In the genomic region with DNA sequence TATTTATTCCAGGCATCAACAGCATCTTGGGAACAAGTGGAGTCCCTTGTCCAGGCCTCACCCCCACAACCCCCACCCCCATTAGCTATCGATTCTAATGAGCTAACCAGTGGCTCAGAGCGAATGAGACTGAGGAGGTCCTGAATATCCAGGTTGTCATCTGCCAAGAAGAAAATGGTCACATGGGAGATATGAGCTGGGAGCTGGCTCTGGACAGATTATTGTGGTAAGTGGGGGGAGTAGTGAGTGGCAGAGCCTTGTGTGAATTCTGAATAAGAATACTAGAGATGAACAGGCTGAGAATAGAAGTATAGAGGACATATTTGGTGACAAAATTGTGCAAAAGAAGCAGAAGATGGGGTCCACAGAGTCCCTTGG, we compare ENCODE assay signal across 26 mouse cellular contexts.
A peak's percentile ranks its signal among the peaks of the same experiment; 100 is the strongest.
DNase-seq lines count a peak whose midpoint lies in the region; ATAC-seq lines count a peak whose summit lies in the region.
"Had no signal": no experiment of that assay in that cellular context is flagged by ENCODE, and none has a peak within 500 bp of the region (broad histone marks: within the 10 kb centered on the region; RNA-seq: fewer than 3 reads in every experiment).

No protein-coding gene starts in this region.

- ATAC-seq in forebrain, embryonic 11.5 days (replicated peaks; ENCODE audit: low FRiP score) = no peak
- no peak for ATAC-seq in forebrain, embryonic 13.5 days
- no peak for ATAC-seq in hindbrain, embryonic 15.5 days (ENCODE audit: low FRiP score, low read depth)
- ATAC-seq in hindbrain, embryonic 11.5 days (ENCODE audit: low FRiP score) = no peak
- ATAC-seq in neural tube, embryonic 13.5 days (ENCODE audit: low read depth) = no peak
- no peak; the same call in 1 of the 2 replicates for ATAC-seq in neural tube, embryonic 14.5 days (ENCODE audit: low read depth)
- ATAC-seq in inflammation-experienced regulatory T-cells, adult 6 months = no peak
- ATAC-seq: activated CD4-positive, CD25-positive, alpha-beta regulatory T cell, adult 4 months had no signal

- H3K9ac ChIP-seq in forebrain, embryonic 11.5 days (ENCODE audit: low read length) = no peak overlapping the region
- no peak overlapping the region for H3K9ac ChIP-seq in forebrain, embryonic 13.5 days
- H3K9ac ChIP-seq in hindbrain, embryonic 15.5 days = no peak overlapping the region
- H3K9ac ChIP-seq in hindbrain, embryonic 11.5 days (ENCODE audit: low read depth, low read length) = no peak overlapping the region
- no peak overlapping the region for H3K9ac ChIP-seq in neural tube, embryonic 13.5 days
- H3K9ac ChIP-seq in neural tube, embryonic 14.5 days (replicated peaks; ENCODE audit: low read depth, low read length) = no peak overlapping the region
- H3K9ac ChIP-seq: kidney, embryonic 15.5 days; limb, embryonic 15.5 days; liver, embryonic 15.5 days; lung, embryonic 15.5 days had no signal

- no peaks in the 10 kb centered on the region for H3K9me3 ChIP-seq in forebrain, embryonic 11.5 days (ENCODE audit: control insufficient read depth, low read length)
- no peaks in the 10 kb centered on the region for H3K9me3 ChIP-seq in forebrain, embryonic 13.5 days (replicated peaks)
- no peaks in the 10 kb centered on the region for H3K9me3 ChIP-seq in hindbrain, embryonic 15.5 days
- no peaks in the 10 kb centered on the region for H3K9me3 ChIP-seq in hindbrain, embryonic 11.5 days (ENCODE audit: control insufficient read depth, low read length)
- no peaks in the 10 kb centered on the region for H3K9me3 ChIP-seq in neural tube, embryonic 13.5 days
- H3K9me3 ChIP-seq in neural tube, embryonic 14.5 days (ENCODE audit: control insufficient read depth, low read length) = no peaks in the 10 kb centered on the region
- H3K9me3 ChIP-seq: kidney, embryonic 15.5 days; limb, embryonic 15.5 days; liver, embryonic 15.5 days; lung, embryonic 15.5 days had no signal

- DNase-seq in forebrain, embryonic 11.5 days (ENCODE audit: low spot score) = peak; percentile 6
- DNase-seq in hindbrain, embryonic 11.5 days (ENCODE audit: low spot score) = no peak
- no peak for DNase-seq in neural tube, embryonic 10.5 days (ENCODE audit: extremely low spot score, low spot score)
- DNase-seq: adrenal gland, adult 8-10 months; cerebellum, postnatal 36 days; embryo, embryonic 11 days; gastrocnemius, postnatal 10 days; kidney, adult 11 months; kidney, postnatal 36 days; left cerebral cortex, postnatal 4 days; lung, postnatal 36 days; right cerebral cortex, postnatal 25 days; spleen, adult 18-20 months; thymus, postnatal 14 days had no signal

- no peaks in the 10 kb centered on the region for H3K36me3 ChIP-seq in forebrain, embryonic 11.5 days (ENCODE audit: control insufficient read depth, insufficient read depth, low read length)
- no peaks in the 10 kb centered on the region for H3K36me3 ChIP-seq in forebrain, embryonic 13.5 days (ENCODE audit: poor library complexity, severe bottlenecking)
- H3K36me3 ChIP-seq in hindbrain, embryonic 15.5 days = no peaks in the 10 kb centered on the region
- no peaks in the 10 kb centered on the region for H3K36me3 ChIP-seq in hindbrain, embryonic 11.5 days (ENCODE audit: control insufficient read depth, insufficient read depth, low read length)
- H3K36me3 ChIP-seq in neural tube, embryonic 13.5 days = no peaks in the 10 kb centered on the region
- no peaks in the 10 kb centered on the region for H3K36me3 ChIP-seq in neural tube, embryonic 14.5 days (ENCODE audit: control insufficient read depth, insufficient read depth, low read length)
- H3K36me3 ChIP-seq: kidney, embryonic 15.5 days; limb, embryonic 15.5 days; liver, embryonic 15.5 days; lung, embryonic 15.5 days had no signal

- 0 out of 2 replicates have a peak, but pooled peaks cover 3% of the 10 kb centered on the region for H3K4me1 ChIP-seq in forebrain, embryonic 11.5 days (replicated peaks; ENCODE audit: control insufficient read depth, insufficient read depth, low read length)
- peaks cover 13% of the 10 kb centered on the region for H3K4me1 ChIP-seq in forebrain, embryonic 13.5 days
- H3K4me1 ChIP-seq in hindbrain, embryonic 15.5 days (replicated peaks) = peaks cover 12% of the 10 kb centered on the region
- no peaks in the 10 kb centered on the region for H3K4me1 ChIP-seq in hindbrain, embryonic 11.5 days (replicated peaks; ENCODE audit: control insufficient read depth, insufficient read depth, low read length)
- peaks cover 15% of the 10 kb centered on the region for H3K4me1 ChIP-seq in neural tube, embryonic 13.5 days (replicated peaks)
- H3K4me1 ChIP-seq in neural tube, embryonic 14.5 days (ENCODE audit: control insufficient read depth, insufficient read depth, low read length) = peaks cover 10% of the 10 kb centered on the region; the same call in 1 of the 2 replicates
- H3K4me1 ChIP-seq: kidney, embryonic 15.5 days; limb, embryonic 15.5 days; liver, embryonic 15.5 days; lung, embryonic 15.5 days had no signal

- no peak overlapping the region for H3K27ac ChIP-seq in forebrain, embryonic 11.5 days (ENCODE audit: low read depth, low read length)
- H3K27ac ChIP-seq in forebrain, embryonic 13.5 days = no peak overlapping the region
- peak overlapping the region; percentile 67; the same call in 1 of the 2 replicates for H3K27ac ChIP-seq in hindbrain, embryonic 15.5 days (replicated peaks)
- no peak overlapping the region for H3K27ac ChIP-seq in hindbrain, embryonic 11.5 days (ENCODE audit: low read depth, low read length)
- H3K27ac ChIP-seq in neural tube, embryonic 13.5 days (replicated peaks) = peak overlapping the region; percentile 67
- peak overlapping the region; percentile 57 for H3K27ac ChIP-seq in neural tube, embryonic 14.5 days (ENCODE audit: low read depth, low read length)
- H3K27ac ChIP-seq: kidney, embryonic 15.5 days; limb, embryonic 15.5 days; liver, embryonic 15.5 days; lung, embryonic 15.5 days had no signal

- no peak overlapping the region for H3K4me2 ChIP-seq in forebrain, embryonic 11.5 days (ENCODE audit: low read depth, low read length, severe bottlenecking)
- H3K4me2 ChIP-seq in forebrain, embryonic 13.5 days = no peak overlapping the region
- no peak overlapping the region for H3K4me2 ChIP-seq in hindbrain, embryonic 15.5 days
- H3K4me2 ChIP-seq in hindbrain, embryonic 11.5 days (replicated peaks; ENCODE audit: low read depth, low read length) = no peak overlapping the region
- H3K4me2 ChIP-seq in neural tube, embryonic 13.5 days = no peak overlapping the region
- no peak overlapping the region for H3K4me2 ChIP-seq in neural tube, embryonic 14.5 days (ENCODE audit: low read depth, low read length)
- H3K4me2 ChIP-seq: heart, embryonic 11.5 days; kidney, embryonic 15.5 days; limb, embryonic 15.5 days; liver, embryonic 15.5 days; lung, embryonic 15.5 days had no signal

- H3K27me3 ChIP-seq in forebrain, embryonic 11.5 days (ENCODE audit: control insufficient read depth, insufficient read depth, low read length) = no peaks in the 10 kb centered on the region
- no peaks in the 10 kb centered on the region for H3K27me3 ChIP-seq in forebrain, embryonic 13.5 days
- H3K27me3 ChIP-seq in hindbrain, embryonic 15.5 days = no peaks in the 10 kb centered on the region
- no peaks in the 10 kb centered on the region for H3K27me3 ChIP-seq in hindbrain, embryonic 11.5 days (ENCODE audit: control insufficient read depth, insufficient read depth, low read length)
- no peaks in the 10 kb centered on the region for H3K27me3 ChIP-seq in neural tube, embryonic 13.5 days
- no peaks in the 10 kb centered on the region for H3K27me3 ChIP-seq in neural tube, embryonic 14.5 days (ENCODE audit: control insufficient read depth, insufficient read depth, low read length)
- H3K27me3 ChIP-seq: kidney, embryonic 15.5 days; limb, embryonic 15.5 days; liver, embryonic 15.5 days; lung, embryonic 15.5 days had no signal

- WGBS in forebrain, embryonic 11.5 days = 86% methylated on average over 2 of the region's 2 CpGs
- 71% methylated on average over 2 of the region's 2 CpGs for WGBS in forebrain, embryonic 13.5 days
- WGBS in hindbrain, embryonic 15.5 days = 50% methylated on average over 2 of the region's 2 CpGs
- WGBS in hindbrain, embryonic 11.5 days = 80% methylated on average over 2 of the region's 2 CpGs
- WGBS in neural tube, embryonic 13.5 days = 52% methylated on average over 2 of the region's 2 CpGs
- 63% methylated on average over 2 of the region's 2 CpGs for WGBS in neural tube, embryonic 14.5 days

- no peak overlapping the region for H3K4me3 ChIP-seq in forebrain, embryonic 11.5 days (ENCODE audit: low read depth, low read length)
- no peak overlapping the region for H3K4me3 ChIP-seq in forebrain, embryonic 13.5 days
- H3K4me3 ChIP-seq in hindbrain, embryonic 15.5 days = no peak overlapping the region
- no peak overlapping the region for H3K4me3 ChIP-seq in hindbrain, embryonic 11.5 days (ENCODE audit: low read depth, low read length)
- H3K4me3 ChIP-seq in neural tube, embryonic 13.5 days = no peak overlapping the region
- no peak overlapping the region for H3K4me3 ChIP-seq in neural tube, embryonic 14.5 days (ENCODE audit: low read depth, low read length)
- H3K4me3 ChIP-seq: kidney, embryonic 15.5 days; limb, embryonic 15.5 days; liver, embryonic 15.5 days; lung, embryonic 15.5 days; myocyte had no signal

Comparison
In these comparisons a context has a peak if more than half of its experiments do, and no peak if none do; other contexts are left out.
1. H3K27ac ChIP-seq: peak in hindbrain, embryonic 15.5 days (single experiment), neural tube, embryonic 13.5 days (single experiment) and neural tube, embryonic 14.5 days (single experiment); none in forebrain, embryonic 11.5 days (single experiment), forebrain, embryonic 13.5 days (single experiment) and hindbrain, embryonic 11.5 days (single experiment).